Mouse (Mus musculus): Measurements from ENCODE around the gene Ubash3a. TPM values are rescaled to one million over a fixed set of nuclear protein-coding genes. Genes with fewer than 3 reads are reported as not detected.

Ubash3a gene
- polyA plus RNA-seq, 1 experiment, result not detected

DNA sequence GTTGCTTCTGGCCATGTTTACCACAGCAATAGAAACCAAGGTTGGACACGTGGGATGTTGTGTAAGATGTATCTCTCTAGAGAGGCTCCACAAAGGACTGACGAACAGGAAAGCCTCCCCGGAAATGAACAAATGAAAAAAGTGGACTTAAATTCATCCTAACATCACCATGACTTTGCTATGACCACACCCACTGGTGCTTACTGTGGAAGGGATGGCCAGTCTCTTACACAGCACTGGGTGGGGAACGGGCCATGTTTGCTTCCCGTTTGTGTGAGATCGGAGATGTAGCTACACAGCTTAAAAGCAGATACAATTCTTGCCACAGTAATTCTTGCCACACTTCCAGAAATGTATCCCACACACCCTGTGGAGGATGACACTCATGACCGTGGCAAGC is 11.4 kb upstream of the Ubash3a start:
- TF ChIP-seq POLR2A (IDR thresholded peaks at IDR 0.05; ENCODE audit: borderline replicate concordance, insufficient read depth, low read length) (no peak), CTCF (IDR thresholded peaks at IDR 0.05; ENCODE audit: borderline replicate concordance, insufficient read depth, low read depth, low read length) (no peak)
- H3K27me3 ChIP-seq (ENCODE audit: control insufficient read depth, insufficient read depth, low read length), result no peaks in the 10 kb centered on the region
- no peak overlapping the region for H3K27ac ChIP-seq (ENCODE audit: insufficient read depth, low read length)
- 94% methylated on average over 7 of the region's 7 CpGs for WGBS
- no peak overlapping the region for H3K4me3 ChIP-seq (replicated peaks; ENCODE audit: insufficient read depth, low read depth, low read length)
- no peak for DNase-seq
- no peaks in the 10 kb centered on the region for H3K4me1 ChIP-seq (ENCODE audit: control insufficient read depth, insufficient read depth, low read length)

DNA sequence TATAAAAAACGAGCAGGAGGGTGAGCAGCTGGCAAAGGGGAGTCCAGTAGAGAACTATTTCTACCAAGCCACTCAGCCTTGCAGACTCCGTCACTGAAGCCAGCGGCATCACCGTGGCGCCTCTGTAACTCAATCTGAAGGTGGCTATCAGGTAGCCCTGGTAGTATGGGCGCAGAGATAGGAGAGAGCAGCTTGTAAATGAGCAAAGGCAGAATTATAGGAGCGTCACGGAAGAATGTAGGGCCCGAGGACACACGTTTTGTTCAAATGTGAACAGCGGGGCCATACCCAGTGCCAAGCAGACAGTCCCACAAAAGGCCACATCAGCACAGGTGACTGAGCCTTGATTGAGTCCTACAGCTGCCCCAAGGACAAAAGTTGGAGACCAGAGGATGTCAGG is 8.8 kb upstream of the Ubash3a start, which contains the start of gene Tmprss3:
Gene Tmprss3, minus strand, starts transcription at position 101 of the 400 bp plus-strand sequence.
- Histone ChIP-seq H3K4me3 (replicated peaks; ENCODE audit: insufficient read depth, low read depth, low read length) (no peak within 1 kb of the TSS), H3K27me3 (ENCODE audit: control insufficient read depth, insufficient read depth, low read length) (no peaks in the 10 kb centered on the region), H3K27ac (ENCODE audit: insufficient read depth, low read length) (no peak within 1 kb of the TSS), H3K4me1 (ENCODE audit: control insufficient read depth, insufficient read depth, low read length) (no peaks in the 10 kb centered on the region)
- no peak for TF ChIP-seq CTCF (IDR thresholded peaks at IDR 0.05; ENCODE audit: borderline replicate concordance, insufficient read depth, low read depth, low read length)
- no peak for TF ChIP-seq POLR2A (IDR thresholded peaks at IDR 0.05; ENCODE audit: borderline replicate concordance, insufficient read depth, low read length)
- 84% methylated on average over 11 of the region's 11 CpGs for WGBS
- DNase-seq, result no peak

DNA sequence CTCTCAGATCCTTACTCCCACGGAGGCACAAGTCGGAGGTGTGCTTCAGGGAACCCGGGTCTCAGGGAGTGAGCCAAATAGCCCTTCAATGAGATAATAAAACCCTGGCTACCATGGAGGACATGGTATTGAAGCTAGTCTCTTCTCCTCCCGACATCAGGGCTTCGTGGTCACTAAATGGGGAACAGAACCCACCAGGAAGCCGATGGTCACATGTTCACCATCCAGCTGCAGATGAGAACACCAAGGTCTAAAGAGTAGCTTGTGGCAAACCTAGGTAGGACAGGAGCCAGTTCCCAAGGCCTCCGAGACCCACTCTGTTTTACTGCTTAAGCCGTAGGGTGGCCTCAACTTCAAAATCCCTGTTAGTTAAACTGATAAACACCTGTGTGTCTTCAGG is 981 bp downstream of the Ubash3a start:
- no peak overlapping the region for H3K4me3 ChIP-seq (replicated peaks; ENCODE audit: insufficient read depth, low read depth, low read length)
- H3K27me3 ChIP-seq (ENCODE audit: control insufficient read depth, insufficient read depth, low read length), result no peaks in the 10 kb centered on the region
- H3K27ac ChIP-seq (ENCODE audit: insufficient read depth, low read length), result no peak overlapping the region
- WGBS, result 90% methylated on average over 8 of the region's 8 CpGs
- H3K4me1 ChIP-seq (ENCODE audit: control insufficient read depth, insufficient read depth, low read length), result no peaks in the 10 kb centered on the region
- DNase-seq, result no peak
- TF ChIP-seq CTCF (IDR thresholded peaks at IDR 0.05; ENCODE audit: borderline replicate concordance, insufficient read depth, low read depth, low read length) (no peak), POLR2A (IDR thresholded peaks at IDR 0.05; ENCODE audit: borderline replicate concordance, insufficient read depth, low read length) (no peak)

DNA sequence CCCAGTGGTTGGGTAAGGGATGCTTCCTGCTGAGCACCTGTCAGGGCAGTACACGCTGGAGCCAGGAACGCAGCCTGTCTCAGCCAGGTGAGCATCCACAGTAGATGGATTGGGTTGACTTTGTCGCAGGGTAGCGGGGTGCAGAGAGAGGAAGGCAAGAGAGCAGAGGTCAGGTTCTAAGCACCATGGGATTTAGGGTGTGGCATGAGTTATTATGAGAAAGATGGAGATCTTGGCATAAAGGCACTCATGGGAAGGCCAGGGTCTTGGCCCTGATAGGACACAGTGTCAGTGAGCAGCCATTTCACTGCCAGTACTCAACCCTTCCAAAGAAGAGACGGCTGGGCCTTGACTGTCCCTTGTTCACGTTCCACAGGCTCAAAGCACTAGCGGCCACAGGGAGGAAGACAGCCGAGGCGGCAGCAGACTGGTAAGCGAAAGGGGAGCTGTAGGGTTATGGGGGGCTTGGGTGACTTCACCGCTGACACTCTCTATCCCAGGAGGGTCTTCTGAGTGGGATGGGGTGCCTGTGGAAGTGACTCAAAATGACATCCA is 1.8 kb downstream of the Ubash3a start:
- TF ChIP-seq CTCF (IDR thresholded peaks at IDR 0.05; ENCODE audit: borderline replicate concordance, insufficient read depth, low read depth, low read length), result no peak
- no peak for TF ChIP-seq POLR2A (IDR thresholded peaks at IDR 0.05; ENCODE audit: borderline replicate concordance, insufficient read depth, low read length)
- DNase-seq, result no peak
- WGBS, result 93% methylated on average over 11 of the region's 11 CpGs

DNA sequence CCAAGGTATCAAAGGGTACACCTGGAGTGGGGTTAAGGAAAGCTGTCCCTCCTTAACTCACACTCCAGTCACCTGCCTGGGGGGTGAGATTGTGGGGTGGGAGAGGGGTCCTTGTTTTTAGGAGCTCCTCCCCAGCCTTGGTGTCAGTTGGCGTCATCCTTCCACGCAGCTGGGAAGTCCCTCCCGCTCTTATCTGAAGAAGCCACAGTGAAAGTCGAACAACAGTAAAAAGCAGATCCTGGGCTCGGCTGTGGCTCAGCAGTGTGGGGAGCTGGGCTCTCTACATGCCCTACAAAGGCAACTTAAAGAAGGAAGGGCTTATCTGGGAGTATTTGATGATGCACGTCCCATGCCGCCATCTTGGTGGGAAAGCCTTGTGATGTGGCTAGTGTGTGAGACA is 2.6 kb downstream of the Ubash3a start:
- TF ChIP-seq CTCF (IDR thresholded peaks at IDR 0.05; ENCODE audit: borderline replicate concordance, insufficient read depth, low read depth, low read length), result no peak
- TF ChIP-seq POLR2A (IDR thresholded peaks at IDR 0.05; ENCODE audit: borderline replicate concordance, insufficient read depth, low read length), result no peak
- Histone ChIP-seq H3K27ac (ENCODE audit: insufficient read depth, low read length) (no peak overlapping the region), H3K4me3 (replicated peaks; ENCODE audit: insufficient read depth, low read depth, low read length) (no peak overlapping the region), H3K27me3 (ENCODE audit: control insufficient read depth, insufficient read depth, low read length) (no peaks in the 10 kb centered on the region), H3K4me1 (ENCODE audit: control insufficient read depth, insufficient read depth, low read length) (no peaks in the 10 kb centered on the region)
- no peak for DNase-seq
- 93% methylated on average over 7 of the region's 7 CpGs for WGBS

More for the DNA sequence above, 1.8 kb downstream of the Ubash3a start:
- no peak overlapping the region for H3K27ac ChIP-seq (ENCODE audit: insufficient read depth, low read length)
- H3K27me3 ChIP-seq (ENCODE audit: control insufficient read depth, insufficient read depth, low read length), result no peaks in the 10 kb centered on the region
- H3K4me1 ChIP-seq (ENCODE audit: control insufficient read depth, insufficient read depth, low read length), result no peaks in the 10 kb centered on the region
- no peak overlapping the region for H3K4me3 ChIP-seq (replicated peaks; ENCODE audit: insufficient read depth, low read depth, low read length)

DNA sequence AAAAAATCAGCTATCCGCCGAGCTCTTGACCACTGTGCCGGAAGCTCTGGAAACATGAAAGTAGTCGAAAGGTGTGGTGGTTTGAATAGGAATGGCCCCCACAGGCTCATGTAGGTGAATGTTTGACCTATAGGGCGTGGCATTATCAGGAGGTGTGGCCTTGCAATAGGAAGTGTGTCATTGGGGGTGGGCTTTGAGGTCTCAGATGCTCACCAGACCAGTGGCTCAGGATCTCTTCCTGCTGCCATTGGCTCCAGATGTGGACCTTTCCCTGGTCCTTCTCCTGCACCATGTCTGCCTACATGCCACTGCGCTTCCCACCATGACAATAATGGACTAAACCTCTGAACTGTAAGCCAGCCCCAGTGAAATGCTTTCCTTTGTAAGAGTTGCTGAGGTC is 4.2 kb downstream of the Ubash3a start:
- Histone ChIP-seq H3K27ac (ENCODE audit: insufficient read depth, low read length) (no peak overlapping the region), H3K4me3 (replicated peaks; ENCODE audit: insufficient read depth, low read depth, low read length) (no peak overlapping the region), H3K4me1 (ENCODE audit: control insufficient read depth, insufficient read depth, low read length) (0 out of 2 replicates have a peak, but pooled peaks cover 2% of the 10 kb centered on the region), H3K27me3 (ENCODE audit: control insufficient read depth, insufficient read depth, low read length) (no peaks in the 10 kb centered on the region)
- WGBS, result 90% methylated on average over 6 of the region's 6 CpGs
- TF ChIP-seq CTCF (IDR thresholded peaks at IDR 0.05; ENCODE audit: borderline replicate concordance, insufficient read depth, low read depth, low read length) (no peak), POLR2A (IDR thresholded peaks at IDR 0.05; ENCODE audit: borderline replicate concordance, insufficient read depth, low read length) (no peak)
- no peak for DNase-seq

DNA sequence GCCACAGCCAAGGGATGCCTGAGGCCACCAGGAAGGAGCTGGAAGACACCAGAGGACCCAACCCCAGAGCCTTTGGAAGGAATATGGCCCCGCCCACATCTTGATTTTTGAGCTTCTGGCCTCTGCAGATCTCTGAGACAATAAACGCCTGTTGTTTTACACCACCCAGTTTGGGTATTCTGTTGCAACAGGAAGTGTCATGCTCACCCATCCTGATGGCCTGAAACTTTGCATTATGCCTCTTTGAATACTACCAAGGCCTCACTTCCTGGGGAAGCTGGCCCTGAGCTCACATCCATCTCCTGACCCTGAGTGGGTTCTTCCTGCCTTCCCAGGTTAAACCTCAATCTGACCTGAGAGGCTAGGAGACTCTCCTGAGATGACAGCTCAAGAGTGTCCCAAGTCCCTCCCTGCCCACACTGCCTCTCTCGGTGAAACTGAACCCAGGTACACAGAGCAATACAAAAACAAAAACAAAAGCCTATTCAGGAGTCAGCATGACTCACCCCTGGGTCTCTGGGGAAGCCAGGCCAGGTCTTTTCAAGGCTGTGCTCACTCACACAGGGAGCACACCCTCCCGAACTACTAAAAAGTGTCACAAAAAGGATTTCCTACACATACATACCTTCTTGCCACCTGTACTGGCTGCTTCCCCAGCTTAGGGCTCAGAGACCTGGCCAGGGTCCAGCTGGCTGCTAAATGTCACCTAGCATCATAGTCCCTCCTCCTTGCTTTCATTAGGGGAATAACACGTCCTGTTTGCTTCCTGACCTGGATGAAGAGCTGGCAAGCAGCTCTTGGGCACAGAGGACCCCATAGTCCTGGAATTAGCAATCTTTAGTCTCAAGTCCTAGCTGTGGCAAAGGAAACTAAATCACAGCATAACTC is 8.6 kb downstream of the Ubash3a start:
- DNase-seq, result peak in 1 of 2 experiments; percentile 22
- Histone ChIP-seq H3K4me3 (replicated peaks; ENCODE audit: insufficient read depth, low read depth, low read length) (no peak overlapping the region), H3K27me3 (ENCODE audit: control insufficient read depth, insufficient read depth, low read length) (no peaks in the 10 kb centered on the region), H3K4me1 (ENCODE audit: control insufficient read depth, insufficient read depth, low read length) (0 out of 2 replicates have a peak, but pooled peaks cover 2% of the 10 kb centered on the region), H3K27ac (ENCODE audit: insufficient read depth, low read length) (no peak overlapping the region)
- WGBS, result 41% methylated on average over 5 of the region's 5 CpGs
- TF ChIP-seq CTCF (IDR thresholded peaks at IDR 0.05; ENCODE audit: borderline replicate concordance, insufficient read depth, low read depth, low read length) (no peak), POLR2A (IDR thresholded peaks at IDR 0.05; ENCODE audit: borderline replicate concordance, insufficient read depth, low read length) (no peak)
